Mouse (Mus musculus): ENCODE measurements around the gene Ldlrap1.
"Not testable (repeated sequence)": the region's sequence is repeated elsewhere in the genome, so short reads cannot be mapped to it uniquely, and the experiment has no call there.

The Ldlrap1 gene

DNA sequence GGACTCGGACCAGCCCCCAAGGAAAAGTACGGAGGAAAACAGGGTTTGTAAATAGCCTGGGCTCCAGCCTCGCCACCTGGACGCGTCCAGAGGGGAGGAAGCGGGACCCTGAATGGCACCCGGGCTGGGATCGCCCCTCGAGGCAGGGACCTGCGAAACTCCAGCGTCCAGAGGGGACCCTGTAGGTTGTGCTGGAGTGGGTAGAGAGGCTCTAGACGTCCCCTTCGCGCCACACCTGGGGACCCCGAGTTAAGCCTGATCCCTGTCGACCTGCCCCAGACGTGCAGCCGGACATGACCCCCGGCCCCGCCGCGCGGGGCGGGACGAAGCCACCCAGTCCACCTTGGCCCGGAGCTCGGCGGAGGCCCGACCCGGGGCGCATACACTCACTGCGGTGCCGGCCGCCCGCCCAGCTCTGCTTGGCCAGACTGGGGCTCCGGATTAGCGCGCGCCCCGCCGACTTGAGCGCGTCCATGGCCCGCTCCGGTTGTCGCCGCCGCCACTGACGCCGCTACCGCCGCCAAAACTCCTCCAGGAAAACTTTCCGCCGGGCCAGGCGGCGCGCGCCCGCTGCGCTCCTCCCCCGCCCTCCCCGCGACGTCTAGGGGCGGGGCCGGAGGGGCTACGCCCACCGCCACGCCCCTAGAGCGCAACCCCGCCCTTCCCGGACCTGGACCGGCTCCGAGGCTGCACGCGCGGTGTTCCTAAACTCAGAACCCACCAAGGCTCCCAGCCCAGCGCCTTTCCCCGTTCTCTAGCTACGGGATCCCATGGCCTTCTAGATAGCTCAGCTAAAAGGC, at the start of gene Ldlrap1:
Gene Ldlrap1, minus strand, starts transcription at position 599 of the 800 bp plus-strand sequence.
- DNase-seq, result peak; percentile 76 to 80

DNA sequence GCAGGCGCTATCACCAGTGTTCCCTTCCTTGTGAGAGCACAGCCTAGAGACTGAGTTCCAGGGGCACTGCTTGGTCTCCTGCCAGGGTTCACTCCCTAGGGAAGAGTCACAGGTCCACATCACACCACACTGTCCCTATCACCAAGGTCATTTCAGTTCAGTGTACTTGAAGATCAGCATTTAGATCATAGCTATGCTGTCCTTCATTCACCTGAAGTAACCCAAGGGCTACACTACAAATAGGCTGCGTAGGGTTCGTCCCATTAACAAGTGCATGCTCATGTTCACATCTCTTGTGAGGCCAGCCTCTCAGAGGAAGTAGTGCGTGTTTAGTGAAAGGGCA, 46.4 kb upstream of the Ldlrap1 start:
- no peak for DNase-seq

DNA sequence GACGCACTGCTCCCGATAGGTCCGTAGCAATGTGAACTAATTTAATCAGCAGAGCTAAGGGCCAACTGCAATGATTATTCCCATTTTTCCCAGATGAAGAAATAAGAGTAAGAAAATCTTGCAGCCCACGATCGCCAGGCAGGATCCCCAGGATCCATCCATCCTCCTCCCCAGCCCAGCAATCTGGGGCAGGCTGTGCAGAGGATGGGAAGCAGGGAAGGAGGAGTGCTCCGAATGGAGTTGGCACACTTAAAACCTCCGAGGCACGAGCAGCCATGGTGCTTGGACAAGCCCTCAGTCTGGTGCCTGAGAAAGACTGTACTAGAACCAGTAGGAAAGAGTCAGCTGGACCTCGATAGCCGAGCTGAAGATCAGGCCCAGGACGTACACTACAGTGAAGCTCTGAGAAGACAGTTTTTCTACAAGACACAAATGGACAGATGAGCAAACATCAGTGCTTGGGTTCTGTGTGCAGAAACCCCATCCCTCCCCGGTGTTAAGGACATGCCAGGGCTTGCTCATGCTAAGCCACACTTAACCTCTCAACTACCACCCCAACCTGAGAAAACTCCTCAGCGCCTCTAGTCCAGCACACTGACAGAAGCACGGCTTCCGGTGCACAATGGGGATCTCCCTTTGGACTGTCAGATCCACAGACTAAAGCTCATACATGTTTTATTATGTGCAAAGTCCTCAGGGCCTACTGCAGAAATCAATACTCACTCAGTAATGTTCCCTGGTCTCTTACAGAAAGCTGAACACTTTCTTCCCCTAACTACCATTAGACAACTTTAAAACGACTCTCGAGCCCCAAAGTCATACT, 45.8 kb upstream of the Ldlrap1 start:
- no peak for DNase-seq

GRCm38 (mm10) chr4:134804765-134805164, 36.9 kb upstream of the Ldlrap1 start:
- DNase-seq, result peak; percentile 86 to 89

DNA sequence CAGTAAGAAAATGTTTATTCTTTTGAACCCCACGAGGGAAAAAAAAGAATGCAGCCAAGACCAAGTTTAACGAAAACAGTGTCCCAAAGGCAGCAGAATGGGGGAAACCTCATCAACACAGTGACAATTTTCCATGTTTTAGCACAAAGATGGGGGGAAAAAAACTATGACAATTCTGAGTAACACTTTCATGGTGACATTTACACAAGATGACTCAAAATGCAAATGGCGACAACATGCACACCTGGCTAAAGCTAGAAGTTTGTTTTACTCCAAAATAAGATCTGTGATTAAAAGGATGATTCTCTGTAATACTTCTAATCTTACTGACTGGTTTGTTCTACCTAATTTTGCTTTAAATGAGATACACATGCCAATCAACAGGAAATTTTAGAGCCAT, 34.9 kb upstream of the Ldlrap1 start:
- no peak for DNase-seq

DNA sequence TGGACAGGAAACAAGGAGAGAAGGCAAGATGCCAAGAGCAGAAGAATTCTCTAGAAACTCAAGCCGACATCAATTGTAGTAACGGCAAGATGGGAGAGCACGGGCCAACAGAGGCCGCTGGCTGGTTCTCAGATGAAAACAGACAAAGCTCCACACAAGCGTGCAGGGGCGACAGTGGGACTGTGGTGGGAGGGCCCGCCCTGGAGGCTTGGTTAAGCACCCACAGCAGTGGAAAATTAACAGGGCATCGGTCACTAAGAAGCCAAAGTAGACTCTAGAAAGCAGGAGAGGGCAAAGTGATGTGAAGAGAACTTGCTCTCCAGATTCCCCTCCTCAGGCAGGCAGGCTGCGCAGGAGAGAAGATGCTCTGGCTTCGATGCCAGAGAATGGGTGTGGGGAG, 34.3 kb upstream of the Ldlrap1 start:
- DNase-seq, result no peak

GRCm38 (mm10) chr4:134800693-134801092, 32.9 kb upstream of the Ldlrap1 start:
- DNase-seq, result no peak

DNA sequence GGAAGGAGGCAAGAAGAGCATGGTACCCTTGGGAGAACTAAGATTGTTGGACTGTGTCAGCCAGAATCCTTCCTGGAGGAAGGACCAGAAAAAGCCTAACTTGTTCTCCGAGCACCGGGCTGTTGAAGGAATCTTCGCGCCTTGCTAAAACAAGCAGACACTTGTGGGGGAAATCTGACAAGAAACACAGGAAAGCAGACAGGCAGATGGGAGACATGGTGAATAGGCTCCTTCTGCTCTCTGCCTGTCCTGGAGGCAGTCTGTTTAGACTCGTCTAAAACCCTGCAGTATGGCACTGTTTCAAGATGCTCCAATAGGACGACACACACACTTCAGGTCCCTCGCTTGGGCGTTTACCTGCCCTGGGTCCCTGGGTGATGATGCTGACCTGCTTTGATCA, 32.3 kb upstream of the Ldlrap1 start:
- no peak for DNase-seq

GRCm38 (mm10) chr4:134799272-134799671, 31.4 kb upstream of the Ldlrap1 start:
- peak; percentile 57 to 58 for DNase-seq

- no peak for DNase-seq
These were observed 31.0 kb upstream of the Ldlrap1 start for GRCm38 (mm10) chr4:134798861-134799260.

GRCm38 (mm10) chr4:134797621-134798020, 29.8 kb upstream of the Ldlrap1 start:
- DNase-seq, result no peak

GRCm38 (mm10) chr4:134796581-134797361, 28.9 kb upstream of the Ldlrap1 start:
- peak in 1 of 2 experiments; percentile 10 for DNase-seq

- DNase-seq, result no peak
These were observed 28.1 kb upstream of the Ldlrap1 start for GRCm38 (mm10) chr4:134795819-134796485.

DNA sequence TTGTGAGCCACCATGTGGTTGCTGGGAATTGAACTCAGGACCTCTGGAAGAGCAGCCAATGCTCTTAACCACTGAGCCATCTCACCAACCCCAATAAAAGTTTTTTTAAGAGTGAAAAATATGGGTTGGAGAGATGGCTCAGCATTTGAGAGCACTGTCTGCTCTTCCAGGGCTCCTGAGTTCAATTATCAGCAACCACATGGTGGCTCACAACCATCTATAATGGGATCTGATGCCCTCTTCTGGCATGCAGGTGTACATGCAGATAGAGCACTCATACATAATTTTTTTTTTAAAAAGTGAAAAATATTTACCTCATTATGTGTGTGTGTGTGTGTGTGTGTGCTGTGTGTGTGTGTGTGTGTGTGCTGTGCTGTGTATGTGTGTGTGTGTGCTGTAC, 27.1 kb upstream of the Ldlrap1 start:
- DNase-seq, result not testable (repeated sequence)

GRCm38 (mm10) chr4:134793213-134793956, 25.6 kb upstream of the Ldlrap1 start:
- DNase-seq, result peak in 1 of 2 experiments; percentile 46

- no peak for DNase-seq
These were observed 23.9 kb upstream of the Ldlrap1 start for GRCm38 (mm10) chr4:134791731-134792130.

DNA sequence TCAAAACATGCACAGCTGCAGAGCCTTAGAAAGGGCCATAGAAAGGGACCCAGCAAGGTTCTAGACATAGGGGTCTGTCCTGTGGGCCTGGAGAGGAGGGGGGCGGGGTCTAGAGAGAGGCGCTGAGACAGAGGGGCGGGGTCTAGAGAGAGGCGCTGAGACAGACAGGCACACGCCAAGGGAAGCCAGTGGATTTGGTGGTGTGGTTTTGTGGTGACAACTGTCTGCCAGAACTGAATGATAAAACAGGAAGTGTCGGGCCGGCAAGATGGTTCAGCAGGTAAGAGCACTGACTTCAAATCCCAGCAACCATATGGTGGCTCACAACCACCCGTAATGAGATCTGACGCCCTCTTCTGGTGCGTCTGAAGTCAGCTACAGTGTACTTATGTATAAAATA, 19.1 kb upstream of the Ldlrap1 start:
- DNase-seq, result no peak

DNA sequence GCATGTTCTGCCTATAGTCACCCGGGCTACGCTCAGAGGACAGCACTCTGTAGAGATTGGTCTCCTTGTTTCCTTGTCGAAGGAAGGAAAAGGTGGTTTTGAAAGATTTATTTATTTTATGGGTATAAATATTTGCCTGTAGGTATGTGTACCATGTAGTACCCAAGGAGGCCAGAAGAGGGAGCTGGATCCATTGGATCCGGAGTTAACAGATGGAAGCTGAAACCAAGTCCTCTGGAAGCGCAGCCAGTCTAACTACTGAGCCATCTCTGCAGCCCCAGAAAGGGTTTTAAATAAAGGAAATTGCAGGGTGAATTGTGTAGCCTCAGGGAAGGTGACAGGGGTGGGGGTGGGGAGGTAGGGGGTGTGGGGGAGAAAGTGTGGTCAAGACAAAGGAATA, 16.9 kb upstream of the Ldlrap1 start:
- DNase-seq, result no peak

DNA sequence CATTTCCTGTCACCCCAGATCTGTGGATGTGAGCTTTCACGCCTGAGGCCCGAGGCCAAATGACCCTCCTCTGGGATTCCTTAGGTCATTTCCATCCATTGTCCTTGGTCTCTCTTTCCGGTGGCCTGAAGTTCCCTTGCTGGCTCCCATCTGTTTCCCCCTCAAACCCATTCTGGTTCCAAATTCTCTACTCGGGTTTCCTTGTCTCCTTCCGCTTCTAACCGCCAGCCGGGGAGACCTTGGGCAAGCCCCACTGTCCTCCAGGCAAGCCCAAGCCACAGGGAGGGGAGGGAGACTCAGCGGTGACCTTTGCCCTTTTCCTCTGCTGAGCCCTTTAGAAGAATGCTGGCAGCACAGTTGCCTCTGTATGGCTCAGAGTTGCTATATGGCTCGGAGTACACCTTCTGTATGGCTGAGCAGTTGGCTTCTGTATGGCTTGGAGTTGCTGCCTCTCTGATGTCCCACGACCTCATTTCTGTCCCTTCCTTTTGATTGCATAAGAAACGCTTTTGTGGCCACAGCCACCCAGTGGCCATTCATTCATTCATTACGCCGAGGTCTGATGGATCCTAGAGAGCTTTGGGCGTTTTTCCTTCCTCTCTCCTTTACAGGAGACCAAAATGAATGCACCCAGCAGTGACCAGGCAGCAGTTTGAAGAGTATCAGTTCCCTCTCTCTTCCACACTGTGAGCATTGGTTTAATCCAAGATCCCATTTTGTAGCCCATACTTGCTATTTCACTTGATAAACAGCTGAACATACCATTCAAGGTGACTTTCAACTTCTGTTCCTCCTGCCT, 11.5 kb upstream of the Ldlrap1 start:
- DNase-seq, result peak; percentile 46 to 65

DNA sequence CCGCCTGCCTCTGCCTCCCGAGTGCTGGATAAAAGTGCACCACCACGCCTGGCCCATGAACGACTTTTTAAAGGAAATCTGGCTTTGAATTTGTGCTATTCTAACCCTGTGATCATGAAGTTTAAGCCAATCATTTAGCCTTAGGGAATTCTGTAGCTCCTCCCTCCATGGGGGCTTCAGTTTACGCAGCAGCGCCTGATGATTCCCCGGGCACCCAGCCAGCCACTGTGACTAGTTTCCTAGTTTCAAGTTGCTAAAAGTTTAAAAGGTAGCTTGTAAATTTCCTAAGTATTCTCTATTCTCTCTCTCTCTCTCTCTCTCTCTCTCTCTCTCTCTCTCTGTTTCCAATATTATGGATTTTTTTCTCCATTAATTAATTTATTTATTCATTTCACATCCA, 8.4 kb upstream of the Ldlrap1 start:
- DNase-seq, result no peak

Measured in lung, adult 18-20 months (tissue).